Mouse (Mus musculus) fibroblast of lung, adult 2 months (primary cell): ENCODE measurements around the gene Gm21725.
"Not testable (repeated sequence)": the region's sequence is repeated elsewhere in the genome, so short reads cannot be mapped to it uniquely, and the experiment has no call there.

Source experiments
- DNase-seq: peaks from one replicate; pipeline ENCODE4 v3.0.0-alpha.2; 2011; ENCODE audit warnings: low read depth

The Gm21725 gene

GRCm38 (mm10) chrY:13348963-13349362, at the start of gene Gm21725:
Gene Gm21725 (minus strand): TSS chrY:13349063.
- DNase-seq, result not testable (repeated sequence)
